Mouse (Mus musculus) frontal cortex, postnatal 14 days (tissue): ENCODE data around the gene Peli2.

Source experiments
- DNase-seq, 2 experiments: peaks; one replicate each; pipeline ENCODE4 v3.0.0; 2022; ENCODE audit warnings: low spot score in 2 of 2

Peli2 gene

DNA sequence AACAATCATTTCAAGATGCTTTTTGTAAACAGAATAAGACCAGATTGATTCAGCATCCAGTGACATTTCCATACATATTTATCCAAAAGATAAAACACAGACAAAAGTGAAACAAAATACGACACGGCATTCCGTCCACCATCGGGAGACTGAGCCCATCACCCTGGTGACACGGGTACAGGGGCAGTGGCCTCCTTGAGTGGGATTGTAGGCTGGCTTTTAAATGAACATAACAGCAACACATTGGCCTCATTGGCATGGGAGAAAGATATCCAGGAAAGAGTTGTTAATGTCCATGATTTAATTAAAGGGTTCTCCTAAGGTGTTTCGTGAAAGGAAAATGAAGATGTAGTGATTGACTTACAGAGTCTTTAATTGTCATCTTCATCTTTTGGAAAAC is 5.3 kb downstream of the Peli2 start:
- no peak for DNase-seq

DNA sequence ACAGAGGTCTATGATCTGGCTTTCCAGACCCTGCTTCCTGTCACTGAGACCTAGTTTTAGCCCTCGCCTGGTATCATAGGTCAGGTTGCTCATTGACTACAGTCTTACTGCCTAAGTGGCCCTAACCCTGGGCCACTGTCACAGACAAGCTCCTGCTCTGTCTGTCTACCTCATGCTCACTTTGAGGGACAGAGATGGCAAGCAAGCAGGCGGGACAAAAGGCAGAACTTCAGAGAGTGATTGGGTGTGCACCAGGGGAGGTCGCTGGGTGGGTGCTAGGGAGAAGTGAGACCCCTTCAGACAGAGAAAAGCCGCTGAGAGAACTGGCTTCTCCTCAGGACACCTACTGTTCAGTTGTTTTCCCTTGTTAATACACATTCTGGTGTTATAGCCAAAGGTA is 6.3 kb downstream of the Peli2 start:
- DNase-seq = no peak

DNA sequence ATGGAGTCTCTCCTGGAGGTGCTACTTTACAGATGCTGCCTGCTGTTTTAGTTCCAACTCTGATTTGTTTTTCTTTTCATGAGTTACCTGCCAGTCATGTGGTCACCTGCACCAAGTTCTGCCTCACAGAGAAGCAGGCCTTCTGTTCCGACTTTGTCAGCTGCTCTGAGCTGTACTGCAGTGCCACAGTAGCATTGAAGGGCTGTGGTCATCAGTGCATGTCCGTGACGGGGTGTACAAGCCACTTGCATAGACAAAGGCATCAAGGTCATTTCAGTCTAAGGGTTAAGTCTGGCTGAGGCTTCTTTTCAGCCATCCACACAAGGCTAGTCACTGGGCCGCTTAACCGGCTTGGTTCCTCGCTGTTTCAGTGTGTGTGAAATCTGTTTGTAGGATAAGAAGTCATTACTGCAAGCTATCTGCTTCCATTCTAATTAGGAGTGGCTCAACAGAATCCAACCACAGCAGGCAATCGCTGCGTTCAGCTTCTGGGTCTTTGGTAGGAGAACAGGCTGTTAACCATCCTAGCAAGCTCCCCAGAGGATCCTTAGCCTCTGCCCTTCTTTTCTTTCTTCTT is 7.1 kb downstream of the Peli2 start:
- no peak for DNase-seq

DNA sequence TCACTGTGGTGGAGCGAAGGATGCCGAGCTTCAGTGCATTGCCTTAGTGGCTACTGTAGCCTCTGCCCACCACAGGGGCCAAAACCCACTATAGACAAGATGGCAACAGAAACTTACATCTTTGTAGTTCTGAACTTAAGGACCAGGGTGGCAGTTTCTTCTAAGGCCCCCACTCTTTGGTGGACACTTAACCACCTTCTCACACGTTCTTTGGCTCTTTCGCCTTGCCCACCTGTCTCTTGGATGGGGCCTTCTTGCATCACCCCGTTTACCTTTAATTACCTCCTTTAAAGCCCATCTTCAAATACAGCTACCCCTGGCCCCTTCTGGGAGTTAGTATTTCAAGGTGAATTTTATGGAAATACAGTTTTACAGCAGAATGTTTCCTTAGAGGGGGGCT is 8.1 kb downstream of the Peli2 start:
- DNase-seq = no peak

DNA sequence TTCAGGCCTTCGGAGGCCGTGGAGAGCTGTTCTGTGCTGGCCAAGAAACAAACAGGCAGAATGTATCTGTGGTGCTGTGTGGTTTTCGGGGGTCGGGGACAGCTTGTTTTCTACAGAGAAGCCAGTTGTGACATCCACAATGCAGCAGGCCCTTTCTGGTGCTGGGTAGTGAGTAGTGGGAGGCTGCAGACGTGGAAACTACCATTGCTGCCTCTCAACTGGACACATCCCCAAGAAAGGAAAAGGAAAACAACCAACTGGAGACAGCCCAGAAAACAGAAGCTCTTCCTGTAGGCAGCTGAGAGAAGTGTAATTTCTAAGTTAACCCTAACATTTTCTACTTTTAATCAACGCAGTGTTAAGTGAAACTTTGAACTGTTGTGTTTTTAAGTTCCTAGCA is 9.4 kb downstream of the Peli2 start:
- no peak for DNase-seq

DNA sequence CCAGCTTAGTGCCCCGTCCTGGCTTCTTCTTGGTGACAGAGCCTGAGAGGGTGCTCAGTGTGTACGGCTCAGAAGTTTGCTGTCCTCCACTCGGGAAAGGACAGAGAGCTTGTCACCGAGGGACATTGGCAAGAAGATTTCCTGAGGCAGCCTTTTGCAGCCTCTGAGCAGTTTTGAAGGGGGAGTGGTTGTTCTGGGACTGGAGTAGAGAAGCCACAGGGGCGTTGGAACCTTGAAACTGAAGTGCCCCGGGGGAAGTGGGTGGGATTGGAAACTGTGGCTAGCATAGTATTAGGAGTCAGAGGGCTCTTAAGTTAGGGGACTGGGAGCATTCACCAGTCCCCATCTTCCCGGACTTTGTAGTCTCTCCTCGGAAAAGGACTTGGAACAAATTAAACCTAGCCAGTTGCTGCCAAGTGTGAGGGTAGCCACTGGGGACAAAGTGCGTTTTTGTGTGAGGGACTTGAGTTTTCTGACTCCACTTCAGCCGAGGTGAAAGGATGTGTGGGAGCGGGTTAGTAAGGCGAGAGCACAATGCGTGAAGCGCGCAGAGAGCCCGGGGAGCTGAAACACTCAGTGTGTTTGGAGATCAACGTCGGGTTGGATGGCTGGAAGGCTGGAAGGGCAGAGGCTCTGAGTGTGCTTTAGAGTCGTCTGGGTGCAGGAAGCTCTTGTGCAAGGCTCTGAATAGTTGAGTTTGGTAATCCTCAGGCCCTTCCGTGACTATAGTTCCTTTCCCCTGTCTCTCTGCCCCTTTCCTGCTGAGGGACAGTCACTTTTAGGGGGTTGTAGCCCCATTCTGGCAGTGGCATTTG is 10.3 kb downstream of the Peli2 start:
- DNase-seq = no peak

DNA sequence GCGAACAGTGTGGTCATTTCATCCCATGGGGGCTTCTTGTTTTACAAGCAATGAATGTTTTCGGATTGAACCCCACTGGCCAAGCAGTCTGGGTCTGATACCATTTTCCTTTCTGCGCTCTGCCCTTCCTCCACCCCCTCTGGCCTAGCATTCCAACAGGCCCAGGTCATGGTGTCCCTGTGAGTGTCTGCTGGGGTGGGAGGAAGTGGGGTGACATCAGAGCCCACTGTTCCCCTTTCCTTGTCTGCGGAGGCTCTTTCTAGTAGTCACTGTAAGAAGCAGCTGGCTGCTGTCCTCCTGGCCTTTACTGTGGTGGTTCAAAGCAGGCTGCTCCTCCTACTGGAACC is 10.9 kb downstream of the Peli2 start:
- no peak for DNase-seq

DNA sequence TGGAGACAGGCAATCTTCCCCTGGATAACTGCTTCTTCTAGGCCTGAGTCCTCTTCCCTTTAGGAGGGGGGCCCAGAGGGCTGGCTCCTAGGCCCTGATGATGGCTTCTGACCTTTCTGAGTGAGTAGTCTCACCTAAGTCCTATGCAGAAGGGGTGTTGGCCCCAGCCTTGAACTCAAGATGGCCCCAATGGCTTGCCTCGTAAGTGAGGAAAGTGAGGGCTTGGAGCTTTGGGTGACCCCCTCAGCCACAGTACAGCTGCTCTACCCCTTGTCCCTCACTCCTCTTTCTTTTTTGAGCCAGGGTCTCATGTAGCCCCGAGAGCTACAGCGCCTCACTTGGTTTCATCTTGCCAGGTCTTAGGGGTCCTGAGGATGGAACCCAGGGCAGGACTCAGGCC is 11.6 kb downstream of the Peli2 start:
- DNase-seq = no peak

DNA sequence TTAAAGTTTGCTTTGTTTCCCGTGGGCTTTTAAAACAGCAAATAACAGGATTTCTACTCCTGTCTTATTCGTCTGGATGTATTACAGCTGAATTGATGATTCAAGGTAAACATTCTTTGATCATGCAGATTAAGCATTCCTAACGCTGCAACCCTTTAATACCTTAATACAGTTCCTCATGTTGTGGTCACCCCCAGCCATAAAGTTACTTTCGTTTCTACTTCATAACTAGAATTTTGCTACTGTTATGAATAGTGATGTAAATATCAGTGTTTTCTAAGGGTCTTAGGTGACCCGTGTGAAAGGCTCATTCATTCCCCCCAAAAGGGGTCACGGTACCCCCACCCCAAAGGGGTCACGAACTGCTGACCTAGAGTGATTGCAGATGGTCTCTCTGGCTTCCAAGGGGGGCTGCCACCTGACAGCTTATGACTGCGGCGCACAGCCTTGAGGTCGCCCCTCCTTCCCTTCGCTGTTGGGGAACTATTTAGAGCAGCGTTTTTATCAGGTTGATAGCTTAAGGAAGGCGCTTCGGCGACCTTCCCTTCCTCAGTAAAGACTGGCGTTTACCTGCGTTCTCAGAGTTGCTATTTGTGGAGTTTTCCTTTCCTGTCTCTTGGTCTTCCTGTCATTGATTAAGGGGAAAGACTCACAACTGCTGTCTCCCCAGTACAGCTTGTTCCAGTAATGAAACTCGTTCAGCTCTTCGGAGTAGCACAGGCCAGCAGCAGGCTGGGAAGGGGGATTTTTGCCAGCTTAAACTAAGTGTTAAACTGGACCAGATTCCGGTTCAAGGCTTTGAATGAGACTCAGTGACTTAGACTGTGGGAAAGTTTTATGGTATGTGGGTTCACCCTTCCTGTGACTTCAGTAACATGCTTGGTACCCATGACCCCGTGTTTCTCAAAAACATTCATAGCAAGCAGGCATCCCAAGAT is 12.5 kb downstream of the Peli2 start:
- DNase-seq = no peak

DNA sequence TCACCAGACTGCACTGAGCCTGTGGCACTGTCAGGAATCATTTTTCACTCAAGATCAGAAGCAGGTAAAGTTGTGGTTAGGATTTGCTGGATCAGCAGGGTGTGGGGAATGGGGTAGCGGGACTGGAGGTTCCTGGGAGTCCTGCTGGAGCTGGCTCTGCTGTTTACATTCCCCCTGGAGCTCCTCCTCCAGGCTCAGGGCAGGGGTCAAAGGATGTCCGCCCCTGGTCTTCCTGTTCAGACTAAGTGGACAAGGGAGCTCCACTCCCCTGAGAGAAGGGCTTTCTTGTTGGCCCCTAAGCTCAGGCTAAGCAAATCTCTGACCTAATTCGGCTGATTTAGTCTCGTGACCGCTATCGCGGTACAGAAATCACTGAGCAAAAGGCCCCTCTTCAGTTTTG is 13.7 kb downstream of the Peli2 start:
- no peak for DNase-seq

DNA sequence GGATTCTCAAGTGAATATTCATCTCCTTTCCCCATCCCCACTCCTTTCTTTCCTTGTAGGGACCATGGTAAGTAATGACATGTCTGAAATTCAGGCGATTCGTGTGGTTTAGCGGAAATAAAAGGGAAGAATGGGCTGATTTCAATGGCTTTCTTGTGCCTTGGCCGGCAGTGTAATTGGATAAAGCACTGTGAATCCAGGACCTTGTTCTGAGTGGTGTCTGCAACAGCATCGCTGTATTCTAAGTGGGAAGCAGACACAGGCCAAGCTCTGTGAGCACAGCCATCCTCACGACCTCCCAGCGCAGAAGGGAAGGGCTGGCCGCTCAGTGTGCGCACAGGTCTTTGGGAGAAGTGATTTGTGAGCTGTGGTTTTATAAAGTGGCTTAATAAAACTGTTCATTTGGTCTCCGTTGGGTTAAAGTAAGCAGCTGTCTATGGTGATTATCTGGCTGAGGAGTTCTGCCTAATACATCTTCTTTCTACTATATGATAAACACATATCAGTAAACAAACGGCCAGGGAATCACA is 15.3 kb downstream of the Peli2 start:
- no peak for DNase-seq

DNA sequence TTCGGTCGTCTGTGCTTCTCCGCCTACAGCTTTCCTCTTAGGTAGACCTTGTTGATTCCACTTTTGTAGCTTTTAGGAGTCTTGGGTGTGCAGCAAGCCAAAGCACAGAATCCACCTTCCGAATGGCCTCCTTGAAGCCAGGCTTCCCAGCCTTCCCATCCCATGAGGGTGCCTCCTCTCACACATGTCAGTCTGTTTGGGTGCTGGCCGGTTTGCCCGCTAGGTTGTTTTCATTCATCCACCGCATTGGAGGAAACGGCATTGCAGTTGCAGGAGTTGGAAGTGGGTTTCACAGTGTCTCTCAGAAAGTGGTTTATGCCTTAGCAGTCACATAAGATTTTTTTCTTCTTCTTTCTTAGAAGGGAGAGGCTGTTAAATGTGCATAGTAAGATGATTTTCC is 17.1 kb downstream of the Peli2 start:
- no peak for DNase-seq

DNA sequence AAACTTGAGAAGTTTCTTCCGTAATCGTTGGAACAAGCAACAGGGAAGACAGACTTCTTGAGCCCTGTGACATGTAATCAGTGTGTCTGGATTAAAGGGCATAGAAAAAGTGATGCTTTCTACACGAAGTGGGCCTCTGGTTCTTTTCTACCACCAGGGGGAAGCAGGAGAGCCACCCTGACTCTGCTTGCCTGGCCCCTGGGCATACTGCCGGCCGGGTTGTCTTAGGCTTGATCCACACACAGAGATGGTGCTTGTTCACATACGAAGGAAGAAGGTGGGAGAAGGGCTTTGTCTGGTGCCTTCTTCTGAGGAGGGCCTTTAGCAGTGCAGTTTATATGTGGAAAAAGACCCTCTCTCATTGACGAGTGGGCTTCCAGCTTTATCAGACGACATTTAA is 17.5 kb downstream of the Peli2 start:
- no peak for DNase-seq

DNA sequence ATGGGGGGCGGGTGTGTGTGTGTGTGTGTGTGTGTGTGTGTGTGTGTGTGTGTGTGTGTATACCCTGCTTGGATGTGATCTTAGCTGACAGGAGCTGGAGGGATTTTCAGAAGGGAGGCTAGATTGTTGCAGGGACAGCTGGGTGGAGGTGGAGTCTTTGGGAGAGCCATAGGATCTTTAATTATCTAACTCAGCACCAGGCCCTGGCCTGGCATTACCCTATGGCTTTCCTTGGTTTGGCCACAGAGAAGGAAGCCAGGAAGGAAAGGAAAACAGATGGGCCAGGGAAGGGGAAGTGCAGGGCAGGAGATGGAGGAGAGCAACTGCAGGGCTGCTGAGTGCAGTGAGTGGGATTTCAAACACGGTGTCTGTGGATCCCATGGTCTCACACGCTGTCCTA is 18.8 kb downstream of the Peli2 start:
- no peak for DNase-seq

DNA sequence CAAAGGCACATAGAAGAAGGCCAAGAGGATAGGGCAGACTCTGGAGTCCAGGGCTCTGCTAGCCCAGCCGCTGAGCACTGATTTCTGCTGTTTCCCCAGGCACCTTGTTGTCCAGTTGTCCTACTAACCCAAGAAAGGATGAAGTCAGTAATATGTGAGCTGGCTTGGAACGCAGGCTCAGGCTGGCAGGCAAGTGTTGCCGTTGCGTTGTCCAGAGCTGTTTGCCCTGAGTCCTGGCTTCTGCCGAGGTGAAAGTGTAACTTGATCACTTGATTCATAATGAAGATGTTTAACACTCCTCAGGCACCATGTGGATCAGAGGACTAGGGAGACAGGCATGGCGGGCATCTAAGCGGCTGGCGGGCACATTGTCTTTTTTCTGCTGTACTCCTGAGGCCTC is 21.1 kb downstream of the Peli2 start:
- DNase-seq = no peak

DNA sequence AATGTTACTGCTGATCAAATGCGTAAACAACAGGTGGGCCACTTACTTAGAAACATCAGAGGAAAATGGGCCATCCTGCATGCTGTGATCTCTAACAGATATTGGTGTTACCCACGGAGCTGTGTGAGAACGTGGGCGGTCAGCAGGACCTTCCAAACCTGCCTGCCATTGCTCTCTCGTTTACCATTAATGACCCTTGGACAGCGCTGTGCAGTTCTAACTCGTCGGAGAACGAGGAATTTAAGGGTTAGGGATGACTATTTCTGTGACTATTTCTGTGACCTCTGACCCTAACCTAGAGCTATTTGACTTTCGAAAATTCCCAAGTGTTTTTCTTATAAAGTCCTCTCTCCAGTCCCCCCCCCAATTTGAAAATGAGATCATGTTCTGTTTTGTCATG is 22.1 kb downstream of the Peli2 start:
- no peak for DNase-seq

DNA sequence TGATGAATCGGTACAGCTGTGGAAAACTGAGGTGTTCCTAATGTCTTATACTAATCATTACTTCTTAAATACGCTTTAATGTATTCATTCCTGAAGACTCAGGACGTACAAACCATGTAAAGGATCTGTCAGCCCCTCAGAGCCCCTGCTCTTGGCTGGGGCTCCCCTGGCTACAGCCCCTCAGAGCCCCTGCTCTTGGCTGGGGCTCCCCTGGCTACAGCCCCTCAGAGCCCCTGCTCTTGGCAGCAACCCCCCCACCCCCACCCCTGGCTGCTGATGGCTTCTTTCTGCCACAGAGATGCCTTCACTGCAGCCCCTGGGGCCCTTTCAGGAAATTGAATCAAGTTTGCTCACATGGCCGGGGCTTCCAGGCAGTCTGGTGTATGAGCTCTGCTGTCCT is 22.5 kb downstream of the Peli2 start:
- DNase-seq = no peak

DNA sequence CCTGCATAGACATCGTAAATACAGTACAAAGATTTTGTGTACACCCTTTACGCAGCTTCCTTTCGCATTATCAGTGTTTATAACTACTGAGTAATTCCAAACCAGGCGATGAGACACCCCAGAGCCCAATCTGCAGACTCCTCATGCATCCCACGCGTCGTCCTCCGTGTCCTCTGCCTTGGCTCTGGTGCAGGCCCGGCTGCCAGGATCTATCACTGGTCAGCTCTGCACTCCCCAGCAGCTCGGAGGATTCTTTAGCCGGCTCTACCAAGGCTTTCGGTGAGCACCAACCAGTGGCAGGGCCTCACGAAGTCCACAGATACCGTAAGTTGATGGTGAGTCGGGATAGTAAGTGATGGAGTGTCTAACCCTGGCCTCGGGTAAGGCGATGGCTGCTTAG is 23.7 kb downstream of the Peli2 start:
- DNase-seq = no peak

DNA sequence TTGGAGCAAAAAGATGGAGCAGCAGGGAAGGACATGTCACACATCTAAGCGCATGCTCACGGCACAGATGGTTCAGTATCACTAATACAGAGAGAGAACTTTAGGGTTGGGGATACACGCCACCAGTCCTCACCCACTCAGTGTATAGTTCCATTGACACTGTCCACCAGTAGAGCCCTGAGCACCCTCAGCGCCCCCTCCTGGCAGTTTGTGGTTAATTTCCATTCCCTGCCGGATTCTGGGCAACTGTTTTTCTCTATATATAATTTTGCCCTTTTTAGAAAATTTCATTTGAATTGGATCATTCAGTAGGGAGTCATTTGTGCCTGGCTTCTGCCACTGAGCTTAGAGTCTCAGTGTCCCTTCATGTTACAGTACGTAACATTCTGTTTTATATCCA is 27.1 kb downstream of the Peli2 start:
- DNase-seq = no peak

DNA sequence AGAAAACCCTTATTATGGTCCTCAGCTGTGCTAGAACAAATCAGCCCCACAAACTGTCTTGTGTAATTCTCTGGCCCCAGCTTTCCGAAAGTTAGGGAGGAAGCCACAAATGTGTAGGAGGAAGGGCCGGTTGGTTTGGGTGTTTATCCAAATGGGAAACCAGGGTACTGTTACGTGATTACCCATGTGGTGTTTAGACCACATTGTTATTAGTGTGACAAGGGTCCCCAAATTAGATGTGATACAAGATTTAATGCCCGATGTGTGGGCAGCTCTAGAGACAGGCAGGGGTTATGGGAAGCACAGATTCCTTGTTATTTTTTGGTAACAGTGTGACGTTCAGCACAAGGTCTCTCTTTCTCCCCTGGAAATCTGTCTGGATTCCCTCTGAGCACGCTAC is 28.0 kb downstream of the Peli2 start:
- DNase-seq = no peak

DNA sequence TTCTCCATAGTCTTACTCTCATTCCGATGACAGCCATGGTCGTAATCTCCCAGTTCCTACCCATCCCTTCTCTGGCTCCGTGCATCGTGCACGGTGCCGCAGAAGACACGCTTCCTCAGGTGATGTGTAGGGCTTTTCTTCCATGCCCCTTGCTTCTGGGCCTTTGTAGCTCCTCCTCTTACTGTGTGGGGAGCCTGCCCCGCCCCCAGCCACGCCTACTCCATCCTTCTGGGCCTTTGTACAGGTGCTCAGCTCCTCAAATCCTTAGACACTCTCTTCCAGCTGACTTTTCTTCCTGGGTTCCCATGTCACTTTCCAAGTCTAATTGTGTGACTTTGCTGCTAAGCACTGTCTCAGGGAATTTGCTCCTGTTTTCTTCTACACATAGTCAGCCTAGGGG is 28.7 kb downstream of the Peli2 start:
- DNase-seq = no peak

DNA sequence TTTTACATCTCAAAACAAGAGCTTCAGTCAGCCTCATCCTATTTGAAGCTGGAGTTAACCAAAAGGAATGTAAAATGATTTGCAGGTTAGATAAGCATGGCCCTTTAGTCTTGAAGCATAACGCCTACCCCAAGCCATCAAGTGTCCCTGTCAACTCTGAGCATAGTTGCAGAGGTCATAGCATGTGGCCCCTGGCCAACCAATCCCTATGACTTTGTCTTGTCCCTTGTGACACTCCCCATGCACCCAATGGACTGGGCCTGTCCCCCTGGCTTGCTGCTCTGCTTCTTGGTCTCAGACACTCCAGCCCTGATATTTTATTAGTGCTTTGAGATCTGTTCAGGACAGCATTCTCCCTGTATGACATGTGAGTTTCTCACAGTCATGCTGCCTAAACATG is 30.3 kb downstream of the Peli2 start:
- no peak for DNase-seq

DNA sequence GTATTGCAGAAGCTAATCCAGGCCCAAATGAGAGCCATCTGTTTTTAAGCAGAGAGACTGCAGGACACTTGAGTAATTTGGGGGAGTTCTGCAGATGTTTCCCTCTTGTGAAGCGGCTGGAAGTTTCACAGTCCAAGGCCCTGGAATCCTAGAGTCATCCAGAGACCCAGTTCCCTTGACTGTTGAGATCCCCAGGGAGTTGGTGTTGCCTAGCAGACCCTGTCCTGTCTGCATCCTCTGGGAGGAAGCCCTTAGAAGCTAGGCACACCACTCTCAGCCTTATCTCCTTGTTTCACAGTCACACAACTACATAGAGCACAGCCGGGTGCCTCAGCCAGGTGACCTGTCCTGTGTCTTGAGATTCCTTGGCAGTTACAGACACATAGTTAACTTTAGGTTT is 30.9 kb downstream of the Peli2 start:
- DNase-seq = no peak
